Comparison of ENCODE assay signal across 9 mouse cellular contexts in genomic region chr11:49727877-49728276, GRCm38 (mm10). TPM values are rescaled to one million over a fixed set of nuclear protein-coding genes. Genes with fewer than 3 reads are reported as not detected.
A peak's percentile ranks its signal among the peaks of the same experiment; 100 is the strongest.
DNase-seq lines count a peak whose midpoint lies in the region; ATAC-seq and TF ChIP-seq lines count a peak whose summit lies in the region.
"Had no signal": no experiment of that assay in that cellular context is flagged by ENCODE, and none has a peak within 500 bp of the region (broad histone marks: within the 10 kb centered on the region; RNA-seq: fewer than 3 reads in every experiment).

No protein-coding gene starts in this region.

- no peak overlapping the region for H3K9ac ChIP-seq in intestine, embryonic 15.5 days
- H3K9ac ChIP-seq in intestine, embryonic 16.5 days (ENCODE audit: low read depth, low read length) = no peak overlapping the region
- H3K9ac ChIP-seq: liver, embryonic 15.5 days had no signal

- H3K4me2 ChIP-seq in intestine, embryonic 15.5 days (replicated peaks) = no peak overlapping the region
- H3K4me2 ChIP-seq in intestine, embryonic 16.5 days (ENCODE audit: low read depth, low read length) = no peak overlapping the region
- H3K4me2 ChIP-seq: liver, embryonic 15.5 days had no signal

- 0 out of 2 replicates have a peak, but pooled peaks have one; percentile 6 for ATAC-seq in intestine, embryonic 15.5 days
- ATAC-seq in intestine, embryonic 16.5 days = no peak

- 12% methylated on average over 3 of the region's 3 CpGs for WGBS in intestine, embryonic 15.5 days
- 11% methylated on average over 3 of the region's 3 CpGs for WGBS in intestine, embryonic 16.5 days
- WGBS in embryonic facial prominence, embryonic 10.5 days = 14% methylated on average over 3 of the region's 3 CpGs
- 11% methylated on average over 3 of the region's 3 CpGs for WGBS in spleen, adult 2 months

- no peaks in the 10 kb centered on the region for H3K4me1 ChIP-seq in intestine, embryonic 15.5 days (replicated peaks)
- H3K4me1 ChIP-seq in intestine, embryonic 16.5 days (ENCODE audit: control insufficient read depth, insufficient read depth, low read length) = no peaks in the 10 kb centered on the region
- H3K4me1 ChIP-seq in embryonic facial prominence, embryonic 10.5 days = no peaks in the 10 kb centered on the region
- no peaks in the 10 kb centered on the region; the same call in 1 of the 2 replicates for H3K4me1 ChIP-seq in spleen, adult 2 months (ENCODE audit: control insufficient read depth, insufficient read depth, insufficient read length)

- intact Hi-C loops in heart, postnatal 25 days (cut with DNase I) = loop anchor here (1.0 to 5.0 kb wide), 4 partner anchors 34 to 142 kb away; no protein-coding TSS in a partner anchor

- no peak overlapping the region for H3K4me3 ChIP-seq in intestine, embryonic 15.5 days (replicated peaks)
- H3K4me3 ChIP-seq in intestine, embryonic 16.5 days (ENCODE audit: low read length) = no peak overlapping the region
- no peak overlapping the region for H3K4me3 ChIP-seq in embryonic facial prominence, embryonic 10.5 days
- no peak overlapping the region for H3K4me3 ChIP-seq in spleen, adult 2 months (ENCODE audit: extremely low read depth, insufficient read depth, insufficient read length)
- H3K4me3 ChIP-seq: liver, embryonic 15.5 days had no signal

- TF ChIP-seq POLR2A in spleen, adult 2 months (IDR thresholded peaks at IDR 0.05; ENCODE audit: low read depth, low read length) = no peak

- no peaks in the 10 kb centered on the region for H3K36me3 ChIP-seq in intestine, embryonic 15.5 days
- no peaks in the 10 kb centered on the region for H3K36me3 ChIP-seq in intestine, embryonic 16.5 days (ENCODE audit: control insufficient read depth, insufficient read depth, low read length)
- H3K36me3 ChIP-seq in embryonic facial prominence, embryonic 10.5 days (replicated peaks) = no peaks in the 10 kb centered on the region
- no peaks in the 10 kb centered on the region for H3K36me3 ChIP-seq in spleen, adult 2 months (ENCODE audit: control insufficient read depth, insufficient read depth, low read length)
- H3K36me3 ChIP-seq: liver, embryonic 15.5 days had no signal

- H3K9me3 ChIP-seq in intestine, embryonic 15.5 days = no peaks in the 10 kb centered on the region
- no peaks in the 10 kb centered on the region for H3K9me3 ChIP-seq in intestine, embryonic 16.5 days (ENCODE audit: control insufficient read depth, low read length)
- H3K9me3 ChIP-seq in embryonic facial prominence, embryonic 10.5 days = no peaks in the 10 kb centered on the region
- H3K9me3 ChIP-seq: liver, embryonic 15.5 days had no signal

- H3K27ac ChIP-seq in intestine, embryonic 15.5 days = no peak overlapping the region
- H3K27ac ChIP-seq in intestine, embryonic 16.5 days (ENCODE audit: low read length) = no peak overlapping the region
- H3K27ac ChIP-seq in embryonic facial prominence, embryonic 10.5 days (replicated peaks) = no peak overlapping the region
- no peak overlapping the region for H3K27ac ChIP-seq in spleen, adult 2 months (ENCODE audit: insufficient read depth, low read length)
- H3K27ac ChIP-seq: liver, embryonic 15.5 days had no signal

- H3K27me3 ChIP-seq in intestine, embryonic 15.5 days (replicated peaks) = no peaks in the 10 kb centered on the region
- no peaks in the 10 kb centered on the region for H3K27me3 ChIP-seq in intestine, embryonic 16.5 days (replicated peaks; ENCODE audit: control insufficient read depth, insufficient read depth, low read length)
- no peaks in the 10 kb centered on the region for H3K27me3 ChIP-seq in embryonic facial prominence, embryonic 10.5 days (replicated peaks; ENCODE audit: low read depth, poor library complexity, severe bottlenecking)
- H3K27me3 ChIP-seq in spleen, adult 2 months (ENCODE audit: control insufficient read depth, insufficient read depth, low read length) = no peaks in the 10 kb centered on the region
- H3K27me3 ChIP-seq: liver, embryonic 15.5 days had no signal

- DNase-seq in adrenal gland, adult 8-10 months = peak; percentile 30
- peak; percentile 56 for DNase-seq in embryonic facial prominence, embryonic 10.5 days (ENCODE audit: low spot score)
- peak; percentile 23 for DNase-seq in heart, postnatal 25 days (ENCODE audit: low spot score)
- peak; percentile 64 for DNase-seq in left cerebral cortex, adult 11 months (ENCODE audit: low spot score)
- peak; percentile 63 for DNase-seq in mesoderm, embryonic 11.5 days (ENCODE audit: low read depth, low spot score)
- DNase-seq in spleen, adult 2 months (ENCODE audit: low read depth in 1 of 2, low spot score in 2 of 2) = peak; percentile 26 to 34

- TF ChIP-seq CTCF in spleen, adult 2 months (IDR thresholded peaks at IDR 0.05; ENCODE audit: extremely low read depth, insufficient read depth, insufficient read length, insufficient replicate concordance) = peak; percentile 57; the same call in 1 of the 2 replicates

RNA-seq across cellular contexts. Expression of gene Cnot6, which starts 15.4 kb away (rescaled TPM):
- 42.3 and 47.5 TPM in 2 replicates for polyA plus RNA-seq in intestine, embryonic 15.5 days (2015; fragmentation: Nextera tagmentation; extraction: Ambion mirVana)
- 26.9 and 31.5 TPM in 2 replicates for polyA plus RNA-seq in intestine, embryonic 16.5 days (2015; fragmentation: Nextera tagmentation; extraction: Ambion mirVana)
- 10 to 100 TPM; 44.0 to 63.2 (median 51.9) TPM for total RNA-seq in adrenal gland, adult 8-10 months (2022)
- 60.7 and 61.7 TPM in 2 replicates for polyA plus RNA-seq in embryonic facial prominence, embryonic 10.5 days (2016; fragmentation: Nextera tagmentation; extraction: Ambion mirVana)
- total RNA-seq in heart, postnatal 25 days (2021) = 10 to 100 TPM; 20.9 to 25.0 TPM
- polyA plus RNA-seq in spleen, adult 2 months (2012; rRNA removed) = 7.3 and 8.5 TPM in 2 replicates
